Mouse (Mus musculus) gastrocnemius, postnatal 14 days (tissue): ENCODE data around the gene Ramp1. TPM values are rescaled to one million over a fixed set of nuclear protein-coding genes. Genes with fewer than 3 reads are reported as not detected.

Source experiments
- DNase-seq: peaks from one replicate; pipeline ENCODE4 v3.0.0; 2021; ENCODE audit warnings: mixed read lengths
- intact Hi-C: fragments of 180-260 bp; cut with DNase I; formaldehyde crosslinking; loops from one replicate; pipeline ENCODE4 v1.15.1; 2025; ENCODE audit warnings: low total_unique reads
- total RNA-seq, 2 experiments: library from RNA; stranded (reverse); gene quantifications; 2 replicates each; pipeline ENCODE4 v1.2.3; 2021

Gene Ramp1
- total RNA-seq, 2 experiments from 2014 or later, result 28.5 to 29.4 TPM

DNA sequence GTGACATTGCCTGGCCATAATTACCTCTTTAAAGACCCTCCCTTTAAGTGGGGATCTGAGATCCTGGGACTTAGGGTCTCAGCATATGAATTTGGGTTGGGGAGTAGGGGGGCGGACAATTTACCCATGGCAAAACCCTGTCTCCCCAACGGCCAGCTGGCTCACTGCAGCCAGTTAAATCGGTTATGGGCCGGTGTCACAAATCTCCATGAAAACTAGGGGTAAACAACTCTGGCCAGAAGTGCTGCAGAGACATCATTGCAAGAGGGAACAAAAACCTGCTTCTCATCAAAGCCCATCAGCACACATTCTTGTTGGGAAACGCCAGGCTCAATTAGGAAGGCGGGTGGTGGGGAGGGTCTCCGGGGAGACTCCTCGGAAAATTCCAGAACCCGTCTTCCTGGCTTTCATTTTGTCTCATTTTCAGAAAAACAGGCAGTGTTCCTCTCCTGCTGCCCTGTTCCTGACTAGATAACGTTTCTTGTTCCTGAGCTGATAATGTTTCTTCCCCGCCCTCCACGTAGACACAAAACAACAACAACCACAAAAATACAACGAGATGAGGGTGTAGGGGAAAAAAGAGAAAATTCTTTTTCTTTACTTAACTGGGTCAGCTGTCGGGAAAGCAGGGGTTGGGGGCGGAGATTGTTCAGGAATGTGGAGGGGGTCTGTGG lies 47.9 kb downstream of the Ramp1 start:
- intact Hi-C loops, result no loop called here
- DNase-seq, result no peak

DNA sequence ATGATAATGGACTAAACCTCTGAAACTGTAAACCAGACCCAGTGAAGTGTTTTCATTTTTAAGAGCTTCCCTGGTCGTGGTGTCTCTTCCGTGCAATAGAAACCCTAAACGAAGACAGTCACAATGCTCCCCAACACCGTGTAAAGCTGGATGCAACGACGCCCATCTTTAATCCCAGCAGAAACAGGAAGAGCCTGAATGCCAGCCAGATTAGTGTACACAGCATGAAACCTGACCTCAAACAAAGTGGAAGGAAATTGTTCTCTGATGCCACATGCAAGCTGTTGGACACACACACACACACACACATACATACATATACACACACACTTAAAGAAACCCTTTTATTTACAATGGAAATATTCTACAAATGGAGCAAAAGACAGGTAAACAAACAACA lies 51.5 kb downstream of the Ramp1 start:
- intact Hi-C loops, result no loop called here
- DNase-seq, result no peak

GRCm38 (mm10) chr1:91231896-91232295 lies 52.3 kb downstream of the Ramp1 start:
- intact Hi-C loops, result no loop called here
- no peak for DNase-seq

GRCm38 (mm10) chr1:91235395-91235794 lies 55.8 kb downstream of the Ramp1 start:
- intact Hi-C loops, result loop anchor here (5.0 kb wide), 1 partner anchor 53 kb away; no protein-coding TSS in a partner anchor
- DNase-seq, result no peak

GRCm38 (mm10) chr1:91237676-91238075 lies 58.1 kb downstream of the Ramp1 start:
- intact Hi-C loops, result loop anchor here (5.0 kb wide), 1 partner anchor 55 kb away; no protein-coding TSS in a partner anchor
- no peak for DNase-seq

DNA sequence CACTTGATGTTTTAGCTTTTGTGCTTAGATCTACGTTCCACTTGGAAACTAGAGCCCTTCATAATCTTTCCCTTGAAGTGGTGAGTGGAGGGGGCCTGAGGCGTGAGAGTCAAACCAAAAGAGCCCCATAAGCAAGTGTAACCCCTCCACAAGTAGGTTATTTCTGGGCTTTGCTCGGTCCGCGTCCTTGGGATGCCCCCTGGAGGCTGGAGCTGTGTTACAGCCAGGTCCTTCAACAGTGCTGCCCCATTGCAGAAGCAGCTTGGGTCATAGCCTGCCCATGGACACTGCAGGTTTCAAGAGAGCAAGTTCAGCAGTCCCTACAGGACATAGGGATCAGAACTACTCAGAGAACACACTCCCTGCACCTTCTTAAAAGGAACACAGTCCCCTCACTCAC lies 59.5 kb downstream of the Ramp1 start:
- DNase-seq, result peak; percentile 70

DNA sequence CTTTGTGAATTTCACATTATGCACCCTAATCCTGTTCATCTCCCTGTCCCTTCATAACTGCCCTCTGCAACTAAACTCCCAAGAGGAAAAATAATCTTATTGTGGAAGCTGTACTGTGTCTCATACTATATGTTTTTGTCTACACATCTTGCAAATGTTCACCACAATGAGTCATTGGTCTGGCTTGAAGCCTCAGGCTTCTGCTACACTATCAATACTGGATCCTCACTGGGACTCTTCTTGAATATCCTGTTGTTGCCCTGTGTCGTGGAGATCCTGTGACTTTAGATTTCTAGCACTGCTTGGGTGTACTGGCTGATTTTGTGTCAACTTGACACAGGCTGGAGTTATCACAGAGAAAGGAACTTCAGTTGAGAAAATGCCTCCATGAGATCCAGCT lies 60.2 kb downstream of the Ramp1 start:
- intact Hi-C loops, result loop anchor here (5.0 kb wide), 1 partner anchor 57 kb away; no protein-coding TSS in a partner anchor
- DNase-seq, result no peak

More for the DNA sequence above, 59.5 kb downstream of the Ramp1 start:
- intact Hi-C loops, result loop anchor here (5.0 kb wide), 1 partner anchor 57 kb away; no protein-coding TSS in a partner anchor

GRCm38 (mm10) chr1:91240685-91241084 lies 61.1 kb downstream of the Ramp1 start:
- intact Hi-C loops, result no loop called here
- DNase-seq, result no peak

DNA sequence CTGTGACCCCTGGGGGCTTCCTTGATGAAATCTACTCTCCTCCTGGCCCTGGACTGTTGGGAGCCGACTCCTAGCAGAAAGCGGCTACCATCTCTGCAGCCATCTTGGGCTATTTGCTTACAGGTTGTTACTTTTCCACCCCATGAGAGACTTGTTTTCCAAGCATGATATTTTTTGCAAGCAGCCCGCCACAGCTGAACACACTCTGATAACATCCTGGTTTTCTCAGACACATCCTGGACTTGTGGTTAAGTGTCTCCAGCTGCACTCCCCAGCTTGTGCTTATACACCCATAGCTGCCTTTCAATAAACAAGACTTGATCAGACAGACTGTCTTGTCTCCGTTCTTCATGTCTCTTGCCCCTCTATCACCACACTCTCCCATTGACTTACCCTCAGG lies 61.6 kb downstream of the Ramp1 start:
- DNase-seq, result no peak
- intact Hi-C loops, result no loop called here

DNA sequence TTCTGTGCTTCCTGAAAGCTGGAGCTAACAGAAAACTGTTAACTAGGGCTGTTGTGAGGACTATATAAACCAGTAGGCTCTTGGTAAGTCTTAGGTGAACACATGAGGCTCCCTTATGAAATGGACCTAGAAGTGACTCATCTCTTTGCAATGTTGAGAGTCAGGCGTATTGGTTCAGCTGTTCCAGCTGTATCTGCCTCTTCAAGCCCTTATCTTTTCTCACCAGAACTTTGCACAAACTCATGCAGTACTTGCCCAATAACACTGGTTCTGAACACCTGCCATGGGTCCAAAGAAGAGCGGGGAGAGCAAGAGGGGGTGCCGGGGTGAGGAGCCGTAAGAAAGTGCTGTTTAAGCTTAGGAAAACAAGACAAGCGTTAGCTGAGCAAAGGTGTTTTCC lies 68.6 kb downstream of the Ramp1 start:
- DNase-seq, result no peak
- intact Hi-C loops, result no loop called here

GRCm38 (mm10) chr1:91248970-91249369 lies 69.3 kb downstream of the Ramp1 start:
- intact Hi-C loops, result no loop called here
- no peak for DNase-seq

DNA sequence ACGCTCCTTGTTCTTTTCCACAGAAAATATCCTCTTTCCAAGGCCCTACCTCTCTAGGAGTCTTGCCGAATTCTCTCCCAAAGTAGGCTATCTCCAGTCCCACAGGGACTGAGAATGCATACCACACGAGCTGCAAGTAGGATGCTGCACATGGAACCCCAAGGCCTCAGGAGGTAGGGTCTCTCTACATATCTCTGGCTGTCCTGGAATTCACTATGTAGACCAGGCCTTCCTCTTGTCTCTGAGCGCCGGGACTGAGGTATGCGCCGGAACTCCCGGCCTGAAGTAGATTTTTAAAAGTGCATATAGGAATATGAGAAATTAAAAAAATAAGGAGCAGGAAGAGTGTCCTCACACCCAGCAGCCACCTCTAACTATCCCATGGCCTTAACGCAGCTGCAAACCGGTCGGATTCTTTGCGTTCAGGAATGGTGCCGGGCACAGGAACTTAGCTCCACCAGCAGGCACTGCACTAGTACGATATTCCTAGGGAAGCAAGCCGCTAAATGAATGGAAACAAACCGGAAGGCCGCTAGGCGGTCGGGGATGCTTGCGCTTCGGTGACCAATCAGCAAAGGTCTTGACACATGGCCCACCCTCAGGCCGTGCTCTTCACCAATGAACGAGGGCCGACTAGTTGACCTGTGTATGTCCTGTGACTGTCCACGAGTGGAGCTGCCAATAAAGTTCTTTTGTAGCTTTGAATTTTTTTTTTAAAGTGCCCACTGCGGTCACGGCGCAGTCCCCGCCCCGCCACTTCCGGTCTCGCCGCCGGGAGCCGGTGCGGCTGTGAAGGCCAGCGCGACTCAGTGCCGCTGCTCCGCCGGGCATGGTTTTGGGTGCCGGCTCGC lies 70.2 kb downstream of the Ramp1 start, which contains the start of gene Ube2f:
TSS of gene Ube2f (plus strand) at position 741 of the 851 bp plus-strand sequence.
- intact Hi-C loops, result no loop called here
- DNase-seq, result peak; percentile 92

GRCm38 (mm10) chr1:91250415-91251147 lies 71.0 kb downstream of the Ramp1 start:
- intact Hi-C loops, result no loop called here
- DNase-seq, result peak; percentile 47

DNA sequence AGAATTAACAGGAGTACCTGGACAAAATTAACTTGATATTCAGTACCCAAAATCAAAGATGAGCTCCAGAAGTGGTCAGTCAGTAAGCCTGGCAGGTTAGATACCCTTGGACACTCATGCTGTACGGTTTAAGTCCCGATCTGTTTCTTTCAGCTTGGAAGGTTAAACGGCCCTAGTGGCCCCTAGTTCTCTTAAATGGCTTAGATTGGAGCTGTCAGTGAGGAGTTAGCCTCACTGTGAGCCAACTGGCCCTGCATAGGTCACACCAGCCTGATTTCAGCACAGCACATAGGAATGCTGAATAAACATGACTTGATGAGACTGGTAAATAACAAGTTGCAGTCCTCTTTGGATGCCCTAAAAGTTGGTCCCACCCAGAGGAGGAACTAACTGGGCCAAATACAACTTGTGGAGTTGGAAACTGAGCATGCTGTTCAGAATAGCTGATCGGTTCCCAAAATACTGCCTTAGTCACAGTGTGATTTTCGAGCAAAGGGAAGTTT lies 71.6 kb downstream of the Ramp1 start:
- intact Hi-C loops, result no loop called here
- no peak for DNase-seq

DNA sequence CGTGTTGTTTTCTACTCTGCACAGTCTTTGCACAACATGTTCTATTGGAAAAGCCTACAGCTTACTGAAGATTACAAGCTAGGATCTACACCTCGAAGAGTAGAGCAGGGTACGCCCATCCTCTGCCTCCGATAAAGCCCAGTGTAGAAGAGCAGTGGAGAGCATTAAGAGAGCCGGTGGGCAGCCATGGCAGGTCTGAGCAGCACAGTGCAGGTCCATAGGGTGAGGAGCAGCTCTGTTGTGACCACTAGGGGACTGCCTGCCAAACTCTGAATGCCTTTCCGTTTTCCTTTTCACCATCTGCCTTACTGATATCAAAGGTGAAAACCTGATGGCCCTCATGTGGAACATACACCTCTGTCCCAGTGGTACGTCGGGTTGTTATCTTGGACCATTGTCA lies 72.3 kb downstream of the Ramp1 start:
- no peak for DNase-seq
- intact Hi-C loops, result no loop called here

- DNase-seq, result no peak
- intact Hi-C loops, result no loop called here
Observed at GRCm38 (mm10) chr1:91257918-91258317, 78.3 kb downstream of the Ramp1 start.

GRCm38 (mm10) chr1:91259794-91260193 lies 80.2 kb downstream of the Ramp1 start:
- no peak for DNase-seq
- intact Hi-C loops, result no loop called here

DNA sequence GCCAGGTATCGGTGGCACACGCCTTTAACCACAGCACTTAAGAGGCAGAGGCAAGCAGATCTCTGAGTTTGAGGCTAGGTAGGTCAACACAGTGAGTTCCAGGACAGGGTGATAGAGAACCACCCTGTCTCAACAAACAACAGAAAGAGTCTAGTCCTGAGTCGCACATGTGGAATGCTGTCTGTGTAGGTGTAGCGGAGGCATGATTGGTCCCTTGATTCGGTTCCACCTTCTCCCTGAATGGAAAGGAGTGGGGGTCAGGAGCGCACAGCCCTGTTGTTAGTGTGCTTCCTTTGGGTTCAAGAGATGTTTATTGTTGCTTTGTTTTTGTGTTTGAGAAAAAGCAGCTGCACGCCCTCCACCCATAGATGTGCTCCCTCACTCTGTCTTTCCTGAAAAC lies 82.9 kb downstream of the Ramp1 start:
- DNase-seq, result no peak
- intact Hi-C loops, result no loop called here

- intact Hi-C loops, result no loop called here
- no peak for DNase-seq
Observed at GRCm38 (mm10) chr1:91272260-91272659, 92.6 kb downstream of the Ramp1 start.
